Mouse (Mus musculus): ENCODE measurements around the gene Fbxo2. TPM values are rescaled to one million over a fixed set of nuclear protein-coding genes. Genes with fewer than 3 reads are reported as not detected.

The Fbxo2 gene
- total and polyA plus RNA-seq, 2 experiments from 2014 or later: 39.8 to 45.6 TPM

- peak overlapping the region; percentile 59 for H3K4me3 ChIP-seq (ENCODE audit: low read length)
- DNase-seq (ENCODE audit: low spot score) (peak; percentile 94), ATAC-seq (peak; percentile 97)
- H3K9ac ChIP-seq (replicated peaks; ENCODE audit: low read length): peak overlapping the region; percentile 61
- H3K9me3 ChIP-seq (ENCODE audit: low read length): no peaks in the 10 kb centered on the region
- peak; percentile 74 for TF ChIP-seq CTCF (IDR thresholded peaks at IDR 0.05; ENCODE audit: low read depth)
- under 1% methylated on average over 63 of the region's 65 CpGs for WGBS
- peaks cover 10% of the 10 kb centered on the region for H3K36me3 ChIP-seq (ENCODE audit: insufficient read depth, low read length)
- H3K4me1 ChIP-seq (ENCODE audit: insufficient read depth, low read length): no peaks in the 10 kb centered on the region
- peak overlapping the region; percentile 87 for H3K27ac ChIP-seq
- no peaks in the 10 kb centered on the region for H3K27me3 ChIP-seq (ENCODE audit: insufficient read depth, low read length)
- peak overlapping the region; percentile 85 for H3K4me2 ChIP-seq (ENCODE audit: low read depth, low read length)
Measured at GRCm38 (mm10) chr4:148140098-148141011, 20.1 kb upstream of the Fbxo2 start.

GRCm38 (mm10) chr4:148143721-148144120 is 16.7 kb upstream of the Fbxo2 start:
- no peak overlapping the region for H3K4me3 ChIP-seq (ENCODE audit: low read length)
- no peak for TF ChIP-seq CTCF (IDR thresholded peaks at IDR 0.05; ENCODE audit: low read depth)

GRCm38 (mm10) chr4:148147714-148148113 is 12.7 kb upstream of the Fbxo2 start:
- H3K9me3 ChIP-seq (ENCODE audit: low read length): no peaks in the 10 kb centered on the region
- no peak overlapping the region for H3K27ac ChIP-seq
- no peaks in the 10 kb centered on the region for H3K27me3 ChIP-seq (ENCODE audit: insufficient read depth, low read length)
- H3K36me3 ChIP-seq (ENCODE audit: insufficient read depth, low read length): peaks cover 28% of the 10 kb centered on the region
- H3K4me2 ChIP-seq (ENCODE audit: low read depth, low read length): no peak overlapping the region
- 91% methylated on average over 2 of the region's 2 CpGs for WGBS
- DNase-seq (ENCODE audit: low spot score): no peak
- no peak overlapping the region for H3K9ac ChIP-seq (replicated peaks; ENCODE audit: low read length)
- no peak overlapping the region for H3K4me3 ChIP-seq (ENCODE audit: low read length)
- no peak for TF ChIP-seq CTCF (IDR thresholded peaks at IDR 0.05; ENCODE audit: low read depth)
- no peak for ATAC-seq
- H3K4me1 ChIP-seq (ENCODE audit: insufficient read depth, low read length): no peaks in the 10 kb centered on the region

More at GRCm38 (mm10) chr4:148143721-148144120, 16.7 kb upstream of the Fbxo2 start:
- no peaks in the 10 kb centered on the region for H3K4me1 ChIP-seq (ENCODE audit: insufficient read depth, low read length)
- no peaks in the 10 kb centered on the region for H3K27me3 ChIP-seq (ENCODE audit: insufficient read depth, low read length)
- 83% methylated on average over 5 of the region's 5 CpGs for WGBS
- H3K27ac ChIP-seq: no peak overlapping the region
- ATAC-seq (no peak), DNase-seq (ENCODE audit: low spot score) (no peak)
- H3K4me2 ChIP-seq (ENCODE audit: low read depth, low read length): no peak overlapping the region
- H3K9ac ChIP-seq (replicated peaks; ENCODE audit: low read length): no peak overlapping the region
- peaks cover 25% of the 10 kb centered on the region for H3K36me3 ChIP-seq (ENCODE audit: insufficient read depth, low read length)
- H3K9me3 ChIP-seq (ENCODE audit: low read length): no peaks in the 10 kb centered on the region

- no peak for TF ChIP-seq CTCF (IDR thresholded peaks at IDR 0.05; ENCODE audit: low read depth)
- 78% methylated on average over 12 of the region's 12 CpGs for WGBS
- no peak for ATAC-seq
- Histone ChIP-seq H3K36me3 (ENCODE audit: insufficient read depth, low read length) (peaks cover 35% of the 10 kb centered on the region), H3K4me1 (ENCODE audit: insufficient read depth, low read length) (no peaks in the 10 kb centered on the region), H3K9ac (replicated peaks; ENCODE audit: low read length) (no peak overlapping the region), H3K4me2 (ENCODE audit: low read depth, low read length) (no peak overlapping the region), H3K9me3 (ENCODE audit: low read length) (no peaks in the 10 kb centered on the region), H3K4me3 (ENCODE audit: low read length) (no peak overlapping the region), H3K27me3 (ENCODE audit: insufficient read depth, low read length) (no peaks in the 10 kb centered on the region), H3K27ac (no peak overlapping the region)
- DNase-seq (ENCODE audit: low spot score): no peak
Measured at GRCm38 (mm10) chr4:148149540-148149939, 10.9 kb upstream of the Fbxo2 start.

GRCm38 (mm10) chr4:148150242-148150641 is 10.2 kb upstream of the Fbxo2 start:
- Histone ChIP-seq H3K4me3 (ENCODE audit: low read length) (no peak overlapping the region), H3K4me1 (ENCODE audit: insufficient read depth, low read length) (no peaks in the 10 kb centered on the region), H3K36me3 (ENCODE audit: insufficient read depth, low read length) (peaks cover 31% of the 10 kb centered on the region), H3K4me2 (ENCODE audit: low read depth, low read length) (no peak overlapping the region), H3K9me3 (ENCODE audit: low read length) (no peaks in the 10 kb centered on the region), H3K27ac (no peak overlapping the region), H3K9ac (replicated peaks; ENCODE audit: low read length) (no peak overlapping the region), H3K27me3 (ENCODE audit: insufficient read depth, low read length) (no peaks in the 10 kb centered on the region)
- TF ChIP-seq CTCF (IDR thresholded peaks at IDR 0.05; ENCODE audit: low read depth): no peak
- DNase-seq (ENCODE audit: low spot score) (no peak), ATAC-seq (no peak)
- WGBS: 75% methylated on average over 7 of the region's 7 CpGs

GRCm38 (mm10) chr4:148150953-148151266 is 9.5 kb upstream of the Fbxo2 start:
- H3K4me2 ChIP-seq (ENCODE audit: low read depth, low read length): peak overlapping the region; percentile 94
- WGBS: 42% methylated on average over 3 of the region's 3 CpGs
- peak overlapping the region; percentile 95; the same call in 1 of the 2 replicates for H3K27ac ChIP-seq
- TF ChIP-seq CTCF (IDR thresholded peaks at IDR 0.05; ENCODE audit: low read depth): no peak
- H3K4me1 ChIP-seq (ENCODE audit: insufficient read depth, low read length): no peaks in the 10 kb centered on the region
- DNase-seq (ENCODE audit: low spot score) (no peak), ATAC-seq (no peak)
- no peaks in the 10 kb centered on the region for H3K9me3 ChIP-seq (ENCODE audit: low read length)
- H3K36me3 ChIP-seq (ENCODE audit: insufficient read depth, low read length): peaks cover 30% of the 10 kb centered on the region
- peak overlapping the region; percentile 61 for H3K4me3 ChIP-seq (ENCODE audit: low read length)
- H3K27me3 ChIP-seq (ENCODE audit: insufficient read depth, low read length): no peaks in the 10 kb centered on the region
- peak overlapping the region; percentile 80; the same call in 1 of the 2 replicates for H3K9ac ChIP-seq (replicated peaks; ENCODE audit: low read length)
